Mouse (Mus musculus) stomach, postnatal 0 days (tissue): Measurements from ENCODE around the gene Atl3.

Experiments used
- CTCF ChIP-seq: IDR thresholded peaks from 2 replicates; pipeline ENCODE4 v1.5.1; 2016; ENCODE audit warnings: antibody characterized with exemption, low read depth, mild to moderate bottlenecking, moderate library complexity
- EP300 ChIP-seq: optimal IDR thresholded peaks from 2 replicates; pipeline ENCODE3; 2016; ENCODE audit warnings: antibody characterized with exemption

- no peak for TF ChIP-seq CTCF
- no peak for TF ChIP-seq EP300
Observed at GRCm38 (mm10) chr19:7585279-7585678, 91.4 kb downstream of the Atl3 start.
